Mouse (Mus musculus): Measurements from ENCODE around the gene Chd8.

DNA sequence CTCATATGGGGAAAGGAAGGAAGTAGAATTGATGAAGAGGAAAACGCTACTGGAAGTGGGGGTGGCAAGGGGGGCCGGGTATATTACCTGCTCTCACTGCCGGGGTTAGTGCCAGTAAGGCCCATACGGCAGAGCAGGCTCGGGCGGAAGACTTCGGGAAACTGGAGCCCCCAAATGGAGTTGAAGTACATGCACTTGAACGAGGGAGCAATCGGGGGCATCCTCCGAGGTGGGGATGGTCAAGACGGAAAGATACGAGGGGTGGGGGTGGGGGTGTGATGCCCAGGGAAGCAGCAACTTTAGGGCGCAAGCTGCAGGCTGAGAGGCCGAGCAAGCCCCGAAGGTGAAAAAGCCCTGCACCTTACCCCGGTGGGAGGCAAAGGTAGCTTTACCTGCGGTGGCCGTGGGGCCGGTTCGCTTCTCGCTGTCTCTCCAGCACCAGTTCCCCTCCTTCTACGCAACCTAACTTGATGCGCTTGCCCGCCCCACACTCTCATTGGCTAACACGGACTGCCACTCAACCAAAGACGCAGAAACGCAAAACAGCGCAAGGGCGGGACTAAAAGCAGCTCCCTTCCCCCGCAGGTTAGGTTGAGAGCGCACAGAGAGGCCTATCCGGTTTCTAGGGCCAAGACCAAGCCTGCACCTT is 13.4 kb downstream of the Chd8 start:
- TF ChIP-seq CTCF (IDR thresholded peaks at IDR 0.05; ENCODE audit: control insufficient read depth, insufficient read depth, low read length) (peak; percentile 10; the same call in 1 of the 2 replicates), POLR2A (IDR thresholded peaks at IDR 0.05; ENCODE audit: borderline replicate concordance, control insufficient read depth, low read depth, low read length) (peak; percentile 63; the same call in 1 of the 2 replicates)

Measured in bone marrow, adult 2 months (tissue).